Mouse (Mus musculus) heart, postnatal 0 days (tissue): Measurements from ENCODE around the gene Srp68. TPM values are rescaled to one million over a fixed set of nuclear protein-coding genes. Genes with fewer than 3 reads are reported as not detected.

Source experiments
- ATAC-seq: fragments of 200-750 bp; cut with Nextera tagmentation; 2 replicates; pipeline ENCODE4 v1.8.0; 2017; ENCODE audit warnings: low read depth, moderate number of reproducible peaks, moderate library complexity; ENCODE audit not compliant: insufficient read depth
- DNase-seq: peaks from one replicate; pipeline ENCODE4 v3.0.0-alpha.2; 2016; ENCODE audit warnings: low spot score
- H3K27ac ChIP-seq: fragments of 300-500 bp; sonication (generic); 2 replicates; pipeline ENCODE4 v1.5.1; 2014; ENCODE audit warnings: low read depth, mild to moderate bottlenecking
- H3K27me3 ChIP-seq: fragments of 300-500 bp; sonication (generic); 2 replicates; pipeline ENCODE4 v1.6.1; 2014; ENCODE audit warnings: low read length, mixed read lengths; ENCODE audit not compliant: control insufficient read depth, insufficient read depth
- H3K36me3 ChIP-seq: fragments of 300-500 bp; sonication (generic); replicated peaks from 2 replicates; pipeline ENCODE4 v1.6.1; 2014; ENCODE audit warnings: low read length, mixed read lengths; ENCODE audit not compliant: control insufficient read depth, insufficient read depth
- H3K4me1 ChIP-seq: fragments of 300-500 bp; sonication (generic); 2 replicates; pipeline ENCODE4 v1.6.1; 2014; ENCODE audit warnings: antibody characterized with exemption; ENCODE audit not compliant: control insufficient read depth, insufficient read depth
- H3K4me2 ChIP-seq: fragments of 300-500 bp; sonication (generic); 2 replicates; pipeline ENCODE4 v1.6.1; 2014; ENCODE audit warnings: low read depth, mild to moderate bottlenecking, low read length, moderate library complexity
- H3K4me3 ChIP-seq: fragments of 300-500 bp; sonication (generic); 2 replicates; pipeline ENCODE4 v1.5.1; 2014; ENCODE audit warnings: low read depth, low read length
- H3K9ac ChIP-seq: fragments of 300-500 bp; sonication (generic); replicated peaks from 2 replicates; pipeline ENCODE4 v1.6.1; 2014; ENCODE audit warnings: low read depth, low read length, mixed read lengths
- H3K9me3 ChIP-seq: fragments of 300-500 bp; sonication (generic); replicated peaks from 2 replicates; pipeline ENCODE4 v1.6.1; 2016; ENCODE audit warnings: low read length; ENCODE audit not compliant: control insufficient read depth
- CTCF ChIP-seq: IDR thresholded peaks from 2 replicates; pipeline ENCODE4 v1.5.1; 2016; ENCODE audit warnings: antibody characterized with exemption, control low read depth, low read depth
- EP300 ChIP-seq: IDR thresholded peaks from 2 replicates; pipeline ENCODE4 v1.6.1; 2016; ENCODE audit warnings: antibody characterized with exemption, low read depth
- WGBS: fragments of 180-500 bp; shearing (Covaris S2); extraction: QIAGEN DNeasy Blood & Tissue Kit; methylation state at CpG from one replicate; pipeline ENCODE4 v1.1.7; 2014; 5-methylcytosine and 5-hydroxymethylcytosine counted together
- polyA plus RNA-seq: library from polyadenylated mRNA; unstranded; fragments of >200 nt; fragmentation: Nextera tagmentation; extraction: Ambion mirVana; gene quantifications from 2 replicates; pipeline ENCODE4 v1.2.1, GENCODE M21; 2015
- total RNA-seq: library from RNA; depleted of rRNA; stranded (reverse); fragments of >200 nt; gene quantifications from 2 replicates; pipeline ENCODE4 v1.2.3, GENCODE M21; 2014; ENCODE audit warnings: low replicate concordance

Srp68 gene
- total and polyA plus RNA-seq, 2 experiments from 2014 or later: 33.6 to 48.2 TPM

DNA sequence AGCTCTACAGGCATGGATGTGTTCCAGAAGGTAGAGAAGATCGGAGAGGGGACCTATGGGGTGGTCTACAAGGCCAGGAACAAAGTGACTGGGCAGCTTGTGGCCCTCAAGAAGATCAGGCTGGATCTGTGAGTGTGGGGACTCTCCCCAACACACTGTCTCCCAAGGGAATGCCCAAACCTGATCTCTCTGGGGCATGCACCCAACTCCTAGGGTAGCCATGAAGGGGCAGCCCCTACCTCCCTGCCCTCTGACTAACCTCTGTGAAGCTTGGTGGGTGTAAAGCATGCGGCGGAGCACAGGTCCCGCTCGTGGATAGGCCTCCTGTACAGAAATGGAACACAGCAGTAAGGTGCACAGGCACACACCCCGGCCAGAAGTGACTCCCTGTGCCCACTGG is 58.0 kb downstream of the Srp68 start:
- no peak for ATAC-seq
- no peak for DNase-seq
- Histone ChIP-seq H3K4me1 (peaks cover 18% of the 10 kb centered on the region), H3K27me3 (peaks cover 5% of the 10 kb centered on the region), H3K36me3 (no peaks in the 10 kb centered on the region), H3K4me3 (no peak overlapping the region), H3K27ac (no peak overlapping the region), H3K9ac (no peak overlapping the region), H3K9me3 (no peaks in the 10 kb centered on the region), H3K4me2 (no peak overlapping the region)
- 82% methylated on average over 6 of the region's 6 CpGs for WGBS
- no peak for TF ChIP-seq EP300
- TF ChIP-seq CTCF: no peak

DNA sequence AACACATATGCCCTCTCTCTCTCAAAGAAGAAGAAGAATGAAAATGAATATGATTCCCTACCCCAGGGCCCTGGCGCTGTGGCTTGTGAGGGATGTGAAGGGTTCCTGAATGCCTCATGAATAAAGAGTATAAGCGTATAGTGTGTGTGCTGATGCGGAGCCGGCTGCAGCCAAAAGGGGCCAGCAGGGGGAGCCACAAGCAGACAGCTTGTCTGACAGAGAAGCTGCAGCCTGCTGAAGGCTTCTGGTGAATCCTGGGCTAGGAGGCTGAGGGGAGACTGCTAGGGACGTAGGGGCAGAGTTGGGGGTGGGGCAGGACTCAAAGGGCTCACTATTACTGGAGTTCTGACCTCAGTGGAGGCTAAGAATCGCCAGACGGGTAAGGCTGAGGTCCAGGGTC is 58.8 kb downstream of the Srp68 start:
- ATAC-seq: no peak
- Histone ChIP-seq H3K36me3 (no peaks in the 10 kb centered on the region), H3K27me3 (no peaks in the 10 kb centered on the region), H3K4me3 (no peak overlapping the region), H3K27ac (no peak overlapping the region), H3K9ac (no peak overlapping the region), H3K4me1 (peaks cover 18% of the 10 kb centered on the region), H3K9me3 (no peaks in the 10 kb centered on the region), H3K4me2 (no peak overlapping the region)
- TF ChIP-seq EP300: no peak
- TF ChIP-seq CTCF: peak; percentile 15
- WGBS: 79% methylated on average over 7 of the region's 7 CpGs
- DNase-seq: no peak

- H3K4me1 ChIP-seq: peaks cover 11% of the 10 kb centered on the region
- no peak for TF ChIP-seq EP300
- no peak for TF ChIP-seq CTCF
- H3K27ac ChIP-seq: no peak overlapping the region
- DNase-seq (no peak), ATAC-seq (no peak)
- H3K36me3 ChIP-seq: 0 out of 2 replicates have a peak, but pooled peaks cover 3% of the 10 kb centered on the region
- no peaks in the 10 kb centered on the region for H3K9me3 ChIP-seq
- H3K4me2 ChIP-seq: no peak overlapping the region
- 80% methylated on average over 13 of the region's 13 CpGs for WGBS
- H3K4me3 ChIP-seq: no peak overlapping the region
- H3K9ac ChIP-seq: no peak overlapping the region
- no peaks in the 10 kb centered on the region for H3K27me3 ChIP-seq
Measured at GRCm38 (mm10) chr11:116213877-116214510, 60.0 kb downstream of the Srp68 start.

DNA sequence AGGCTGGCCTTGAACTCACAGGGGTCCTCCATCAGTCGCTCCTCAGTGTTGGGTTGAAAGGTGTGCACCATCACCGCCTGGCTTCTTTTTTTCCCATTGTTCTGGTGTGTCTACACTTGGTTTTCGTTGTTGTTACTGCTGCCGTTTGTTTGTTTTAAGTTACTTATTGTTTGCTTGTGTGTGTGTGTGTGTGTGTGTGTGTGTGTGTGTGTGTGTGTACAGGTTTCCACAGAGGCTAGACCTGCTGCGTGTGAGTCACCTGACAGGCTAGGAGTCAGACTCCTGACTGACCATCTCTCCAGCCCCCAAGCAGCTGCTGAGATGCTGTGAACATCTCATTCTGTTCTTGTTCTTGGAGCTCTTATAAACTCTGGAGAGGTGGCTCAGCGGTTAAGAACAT is 61.2 kb downstream of the Srp68 start:
- DNase-seq: no peak
- Histone ChIP-seq H3K9ac (no peak overlapping the region), H3K36me3 (peaks cover 6% of the 10 kb centered on the region; the same call in 1 of the 2 replicates), H3K27me3 (no peaks in the 10 kb centered on the region), H3K4me3 (no peak overlapping the region), H3K9me3 (no peaks in the 10 kb centered on the region), H3K27ac (no peak overlapping the region), H3K4me2 (no peak overlapping the region), H3K4me1 (peaks cover under 1% of the 10 kb centered on the region)
- no peak for ATAC-seq
- WGBS: 91% methylated on average over 6 of the region's 6 CpGs
- no peak for TF ChIP-seq CTCF
- no peak for TF ChIP-seq EP300

DNA sequence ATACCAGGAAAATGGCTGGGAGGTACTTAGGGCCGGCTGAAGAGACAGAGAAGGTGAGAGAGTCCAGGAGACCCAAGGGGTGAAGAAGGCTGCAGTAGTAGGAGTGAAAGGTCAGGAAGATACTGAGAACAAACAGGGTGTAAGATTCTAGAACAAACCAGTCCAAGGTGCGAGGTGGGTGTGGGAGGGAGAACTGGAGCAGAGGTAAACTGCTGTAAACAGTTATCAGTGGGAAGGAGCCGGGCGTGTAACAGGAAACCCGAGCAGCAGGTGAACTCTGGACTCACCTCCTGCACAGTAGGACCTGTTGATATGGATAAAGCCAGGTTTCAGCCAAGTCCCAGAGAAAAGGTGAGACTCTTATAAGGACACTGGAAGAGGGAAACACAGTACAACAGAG is 63.3 kb downstream of the Srp68 start:
- H3K4me1 ChIP-seq: no peaks in the 10 kb centered on the region
- TF ChIP-seq EP300: no peak
- TF ChIP-seq CTCF: no peak
- ATAC-seq: no peak
- 0 out of 2 replicates have a peak, but pooled peaks cover 4% of the 10 kb centered on the region for H3K9me3 ChIP-seq
- H3K36me3 ChIP-seq: peaks cover 27% of the 10 kb centered on the region
- H3K4me2 ChIP-seq: no peak overlapping the region
- no peaks in the 10 kb centered on the region for H3K27me3 ChIP-seq
- DNase-seq: no peak
- H3K27ac ChIP-seq: no peak overlapping the region
- no peak overlapping the region for H3K4me3 ChIP-seq
- WGBS: 77% methylated on average over 5 of the region's 5 CpGs
- H3K9ac ChIP-seq: no peak overlapping the region

DNA sequence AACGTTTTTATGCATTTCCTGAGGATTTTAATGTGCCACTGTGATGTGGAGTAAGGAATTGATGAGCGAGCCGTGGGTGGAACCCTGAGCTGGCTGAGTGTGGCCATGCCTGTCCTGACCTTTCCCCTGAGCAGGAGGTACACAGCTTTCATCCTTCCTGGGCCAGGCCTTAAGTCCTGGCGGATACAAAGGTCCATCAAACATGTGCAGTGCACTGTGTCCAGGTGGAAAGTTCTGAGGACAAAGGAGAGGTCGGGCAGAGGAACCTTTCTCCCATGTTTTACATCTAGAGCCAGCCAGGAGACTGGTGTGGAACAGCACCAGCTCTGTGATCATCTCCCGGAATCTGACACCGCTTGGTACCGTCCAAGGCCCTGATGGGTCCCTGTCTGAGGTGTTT is 64.8 kb downstream of the Srp68 start:
- ATAC-seq (no peak), DNase-seq (no peak)
- Histone ChIP-seq H3K9ac (no peak overlapping the region), H3K27ac (no peak overlapping the region), H3K4me2 (no peak overlapping the region), H3K4me1 (no peaks in the 10 kb centered on the region), H3K4me3 (no peak overlapping the region), H3K9me3 (0 out of 2 replicates have a peak, but pooled peaks cover 4% of the 10 kb centered on the region), H3K36me3 (peaks cover 36% of the 10 kb centered on the region), H3K27me3 (no peaks in the 10 kb centered on the region)
- TF ChIP-seq CTCF (no peak), EP300 (no peak)
- 78% methylated on average over 8 of the region's 8 CpGs for WGBS
